Mouse (Mus musculus) common myeloid progenitor, adult 5-6 weeks (primary cell): ENCODE measurements at regions not wholly inside any gene's neighbourhood (a gene's known extent, or its start where the extent isn't known, plus 50 kb on each side); places are given as distances from the start of the nearest gene placed in this dataset.

Experiments
- ATAC-seq: replicated peaks from 2 replicates; pipeline ENCODE4 v1.8.0; 2016; ENCODE audit warnings: low read depth, mild to moderate bottlenecking, moderate TSS enrichment, inconsistent platforms; ENCODE audit not compliant: poor library complexity, severe bottlenecking

- no peak for ATAC-seq
Measured at GRCm38 (mm10) chr1:155041592-155041991, 57.8 kb downstream of the Ier5 start.

- no peak for ATAC-seq
Measured at GRCm38 (mm10) chr1:155040939-155041371, 58.5 kb downstream of the Ier5 start.

- ATAC-seq = peak; percentile 51
Measured at GRCm38 (mm10) chr1:155040086-155040726, 59.2 kb downstream of the Ier5 start.

- peak; percentile 90 for ATAC-seq
Measured at GRCm38 (mm10) chr1:155038631-155039625, 60.5 kb downstream of the Ier5 start.

- no peak for ATAC-seq
Measured at GRCm38 (mm10) chr1:155037479-155037878, 62.0 kb downstream of the Ier5 start.

- ATAC-seq = peak; percentile 24
Measured at GRCm38 (mm10) chr1:155030908-155031307, 68.5 kb downstream of the Ier5 start.

GRCm38 (mm10) chr1:155029195-155029879 is 70.1 kb downstream of the Ier5 start:
- ATAC-seq = peak; percentile 22

- peak; percentile 77 for ATAC-seq
Measured at GRCm38 (mm10) chr1:155028735-155029134, 70.7 kb downstream of the Ier5 start.

- no peak for ATAC-seq
Measured at GRCm38 (mm10) chr1:155028147-155028546, 71.3 kb downstream of the Ier5 start.

GRCm38 (mm10) chr1:155027583-155027982 is 71.9 kb downstream of the Ier5 start:
- ATAC-seq = peak; percentile 72

- peak; percentile 40 for ATAC-seq
Measured at GRCm38 (mm10) chr1:155025862-155026478, 73.5 kb downstream of the Ier5 start.

GRCm38 (mm10) chr1:155023324-155023723 is 76.1 kb downstream of the Ier5 start:
- no peak for ATAC-seq

- no peak for ATAC-seq
Measured at GRCm38 (mm10) chr1:155015669-155016068, 83.8 kb downstream of the Ier5 start.

GRCm38 (mm10) chr1:155014944-155015343 is 84.5 kb downstream of the Ier5 start:
- no peak for ATAC-seq

- peak; percentile 63 for ATAC-seq
Measured at GRCm38 (mm10) chr1:155013784-155014183, 85.7 kb downstream of the Ier5 start.

- no peak for ATAC-seq
Measured at GRCm38 (mm10) chr1:155013361-155013760, 86.1 kb downstream of the Ier5 start.

GRCm38 (mm10) chr1:155006539-155007486 is 92.6 kb downstream of the Ier5 start:
- peak; percentile 98 for ATAC-seq

- peak; percentile 23 for ATAC-seq
Measured at GRCm38 (mm10) chr1:155006099-155006498, 93.3 kb downstream of the Ier5 start.

GRCm38 (mm10) chr1:155000301-155000700 is 99.1 kb downstream of the Ier5 start:
- no peak for ATAC-seq
